Mouse (Mus musculus) ES-E14 (cell line): ENCODE measurements at regions not wholly inside any gene's neighbourhood (a gene's known extent, or its start where the extent isn't known, plus 50 kb on each side); places are given as distances from the start of the nearest gene placed in this dataset.
"Not testable (repeated sequence)": the region's sequence is repeated elsewhere in the genome, so short reads cannot be mapped to it uniquely, and the experiment has no call there.

Source experiments
- CHD2 ChIP-seq: IDR thresholded peaks from 2 replicates; pipeline ENCODE4 v1.6.1; 2014; ENCODE audit warnings: mild to moderate bottlenecking, low read depth, low read length, inconsistent platforms
- HCFC1 ChIP-seq: IDR thresholded peaks from 2 replicates; pipeline ENCODE4 v1.6.1; 2012; ENCODE audit warnings: low read length, inconsistent platforms, borderline replicate concordance; ENCODE audit not compliant: insufficient read depth
- MAFK ChIP-seq: IDR thresholded peaks from 2 replicates; pipeline ENCODE4 v1.6.1; 2014; ENCODE audit warnings: mild to moderate bottlenecking, low read depth, low read length, inconsistent platforms; ENCODE audit not compliant: insufficient read depth
- ZNF384 ChIP-seq: IDR thresholded peaks from 2 replicates; pipeline ENCODE4 v1.6.1; 2012; ENCODE audit warnings: low read depth, low read length, inconsistent platforms

GRCm38 (mm10) chr6:16359881-16360711 is 538.1 kb downstream of the Tfec start:
- not testable (repeated sequence) for TF ChIP-seq MAFK, ZNF384, HCFC1, CHD2
